Mouse (Mus musculus) forebrain, embryonic 16.5 days (tissue): ENCODE measurements around the gene Cbfa2t2. TPM values are rescaled to one million over a fixed set of nuclear protein-coding genes. Genes with fewer than 3 reads are reported as not detected.

Experiments
- ATAC-seq: fragments of 200-750 bp; cut with Nextera tagmentation; 2 replicates; pipeline ENCODE4 v1.8.0; 2017; ENCODE audit warnings: mild to moderate bottlenecking, moderate library complexity
- H3K27ac ChIP-seq: fragments of 300-500 bp; sonication (generic); 2 replicates; pipeline ENCODE4 v1.5.1; 2014; ENCODE audit warnings: low read length, control low read depth
- H3K27me3 ChIP-seq: fragments of 300-500 bp; sonication (generic); replicated peaks from 2 replicates; pipeline ENCODE4 v1.6.1; 2014; ENCODE audit warnings: low read length; ENCODE audit not compliant: control insufficient read depth, insufficient read depth
- H3K36me3 ChIP-seq: fragments of 300-500 bp; sonication (generic); 2 replicates; pipeline ENCODE4 v1.6.1; 2014; ENCODE audit not compliant: control insufficient read depth, insufficient read depth
- H3K4me1 ChIP-seq: fragments of 300-500 bp; sonication (generic); replicated peaks from 2 replicates; pipeline ENCODE4 v1.6.1; 2014; ENCODE audit warnings: low read length; ENCODE audit not compliant: control insufficient read depth, insufficient read depth
- H3K4me2 ChIP-seq: fragments of 300-500 bp; sonication (generic); 2 replicates; pipeline ENCODE4 v1.6.1; 2014; ENCODE audit warnings: mild to moderate bottlenecking, low read length, control low read depth
- H3K4me3 ChIP-seq: fragments of 300-500 bp; sonication (generic); replicated peaks from 2 replicates; pipeline ENCODE4 v1.5.1; 2014; ENCODE audit warnings: mild to moderate bottlenecking, low read length, control low read depth
- H3K9ac ChIP-seq: fragments of 300-500 bp; sonication (generic); replicated peaks from 2 replicates; pipeline ENCODE4 v1.6.1; 2014; ENCODE audit warnings: low read depth, low read length, control low read depth
- H3K9me3 ChIP-seq: fragments of 300-500 bp; sonication (generic); 2 replicates; pipeline ENCODE4 v1.6.1; 2016; ENCODE audit warnings: low read length; ENCODE audit not compliant: control insufficient read depth
- WGBS: fragments of 180-500 bp; shearing (Covaris S2); extraction: QIAGEN DNeasy Blood & Tissue Kit; methylation state at CpG from one replicate; pipeline ENCODE4 v1.1.7; 2014; 5-methylcytosine and 5-hydroxymethylcytosine counted together
- polyA plus RNA-seq: library from polyadenylated mRNA; unstranded; fragments of >200 nt; fragmentation: Nextera tagmentation; extraction: Ambion mirVana; gene quantifications from 2 replicates; pipeline ENCODE4 v1.2.1, GENCODE M21; 2015

Cbfa2t2 gene
- polyA plus RNA-seq, 1 experiment from 2014 or later, result 73.3 TPM

DNA sequence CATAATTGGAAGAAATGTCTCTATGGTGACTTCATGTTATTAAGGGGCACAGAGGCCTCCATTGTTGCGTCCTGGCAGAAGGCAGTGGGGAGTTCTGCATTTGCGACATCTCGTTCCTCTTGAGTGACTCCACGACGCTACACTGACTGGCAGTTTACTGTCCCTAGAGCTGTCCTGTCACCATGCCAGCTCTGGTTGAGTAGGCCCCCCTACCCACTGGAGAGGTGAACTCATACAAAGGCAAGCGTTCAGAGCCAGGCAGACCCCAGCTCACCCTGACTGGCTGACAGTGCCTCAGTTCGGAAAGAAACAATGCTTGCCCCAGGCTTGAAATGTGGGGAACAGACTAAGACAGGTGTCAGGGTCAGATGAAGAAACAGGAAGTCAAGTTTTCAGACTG lies 138.0 kb downstream of the Cbfa2t2 start:
- 34% methylated on average over 7 of the region's 7 CpGs for WGBS
- Histone ChIP-seq H3K27me3 (no peaks in the 10 kb centered on the region), H3K4me3 (no peak overlapping the region), H3K4me2 (no peak overlapping the region), H3K9ac (no peak overlapping the region), H3K36me3 (no peaks in the 10 kb centered on the region), H3K4me1 (peaks cover 16% of the 10 kb centered on the region), H3K9me3 (no peaks in the 10 kb centered on the region), H3K27ac (no peak overlapping the region)
- ATAC-seq, result no peak

GRCm38 (mm10) chr2:154576876-154577743 lies 140.8 kb downstream of the Cbfa2t2 start:
- Histone ChIP-seq H3K27me3 (no peaks in the 10 kb centered on the region), H3K9ac (no peak overlapping the region), H3K4me1 (peaks cover 11% of the 10 kb centered on the region), H3K4me3 (no peak overlapping the region), H3K9me3 (no peaks in the 10 kb centered on the region), H3K27ac (no peak overlapping the region), H3K36me3 (no peaks in the 10 kb centered on the region), H3K4me2 (no peak overlapping the region)
- WGBS, result 24% methylated on average over 12 of the region's 12 CpGs
- no peak for ATAC-seq

- Histone ChIP-seq H3K9ac (no peak overlapping the region), H3K4me3 (no peak overlapping the region), H3K27ac (no peak overlapping the region), H3K27me3 (no peaks in the 10 kb centered on the region), H3K9me3 (no peaks in the 10 kb centered on the region), H3K4me2 (no peak overlapping the region), H3K36me3 (no peaks in the 10 kb centered on the region), H3K4me1 (peaks cover 11% of the 10 kb centered on the region)
- WGBS, result 78% methylated on average over 6 of the region's 6 CpGs
- no peak for ATAC-seq
These were observed 141.4 kb downstream of the Cbfa2t2 start for GRCm38 (mm10) chr2:154577744-154578067.

DNA sequence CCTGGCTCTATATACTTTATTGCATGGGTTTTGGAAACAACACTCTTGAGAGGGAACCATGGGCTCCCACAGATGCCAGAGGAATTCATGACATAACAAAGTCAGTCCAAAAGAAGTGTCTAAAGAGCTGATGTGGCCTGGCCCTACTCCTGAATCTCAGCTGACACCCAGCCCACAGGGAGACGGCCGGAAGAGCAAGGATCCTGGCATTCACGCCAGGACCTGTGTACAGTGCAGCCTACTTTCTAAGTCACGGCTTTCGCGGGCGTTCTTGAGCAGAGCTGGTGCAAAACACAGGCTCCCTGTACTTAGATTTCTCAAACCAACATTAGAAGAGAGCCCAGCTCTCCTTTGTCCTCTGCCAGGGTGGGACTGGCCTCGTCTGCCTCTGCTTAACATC lies 144.3 kb downstream of the Cbfa2t2 start:
- Histone ChIP-seq H3K9ac (no peak overlapping the region), H3K9me3 (no peaks in the 10 kb centered on the region), H3K27me3 (no peaks in the 10 kb centered on the region), H3K4me2 (no peak overlapping the region), H3K27ac (no peak overlapping the region), H3K4me1 (peaks cover 38% of the 10 kb centered on the region), H3K4me3 (no peak overlapping the region), H3K36me3 (no peaks in the 10 kb centered on the region)
- ATAC-seq, result no peak
- 75% methylated on average over 8 of the region's 8 CpGs for WGBS

DNA sequence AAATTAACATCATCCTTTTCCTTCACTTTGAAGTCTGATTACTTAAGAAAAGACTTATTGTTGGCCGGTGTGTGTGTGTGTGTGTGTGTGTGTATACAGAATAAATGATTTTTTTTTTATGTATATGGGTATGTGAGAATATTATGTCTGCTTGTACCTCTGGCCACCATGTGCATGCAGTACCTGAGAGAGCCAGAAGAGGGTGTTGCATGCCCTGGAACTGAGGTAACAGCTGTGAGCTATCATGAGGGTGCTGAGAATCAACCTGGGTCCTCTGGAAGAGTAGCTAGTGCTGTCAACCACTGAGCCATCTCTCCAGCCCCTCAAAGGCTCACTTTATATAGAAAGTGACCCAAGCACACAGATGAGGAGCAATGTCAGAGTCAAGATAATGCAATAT lies 145.1 kb downstream of the Cbfa2t2 start:
- no peak for ATAC-seq
- Histone ChIP-seq H3K9ac (no peak overlapping the region), H3K9me3 (no peaks in the 10 kb centered on the region), H3K4me3 (no peak overlapping the region), H3K4me2 (no peak overlapping the region), H3K27me3 (no peaks in the 10 kb centered on the region), H3K36me3 (no peaks in the 10 kb centered on the region), H3K27ac (no peak overlapping the region), H3K4me1 (peaks cover 43% of the 10 kb centered on the region)
- WGBS, result 91% methylated on average over 1 of the region's 1 CpGs

DNA sequence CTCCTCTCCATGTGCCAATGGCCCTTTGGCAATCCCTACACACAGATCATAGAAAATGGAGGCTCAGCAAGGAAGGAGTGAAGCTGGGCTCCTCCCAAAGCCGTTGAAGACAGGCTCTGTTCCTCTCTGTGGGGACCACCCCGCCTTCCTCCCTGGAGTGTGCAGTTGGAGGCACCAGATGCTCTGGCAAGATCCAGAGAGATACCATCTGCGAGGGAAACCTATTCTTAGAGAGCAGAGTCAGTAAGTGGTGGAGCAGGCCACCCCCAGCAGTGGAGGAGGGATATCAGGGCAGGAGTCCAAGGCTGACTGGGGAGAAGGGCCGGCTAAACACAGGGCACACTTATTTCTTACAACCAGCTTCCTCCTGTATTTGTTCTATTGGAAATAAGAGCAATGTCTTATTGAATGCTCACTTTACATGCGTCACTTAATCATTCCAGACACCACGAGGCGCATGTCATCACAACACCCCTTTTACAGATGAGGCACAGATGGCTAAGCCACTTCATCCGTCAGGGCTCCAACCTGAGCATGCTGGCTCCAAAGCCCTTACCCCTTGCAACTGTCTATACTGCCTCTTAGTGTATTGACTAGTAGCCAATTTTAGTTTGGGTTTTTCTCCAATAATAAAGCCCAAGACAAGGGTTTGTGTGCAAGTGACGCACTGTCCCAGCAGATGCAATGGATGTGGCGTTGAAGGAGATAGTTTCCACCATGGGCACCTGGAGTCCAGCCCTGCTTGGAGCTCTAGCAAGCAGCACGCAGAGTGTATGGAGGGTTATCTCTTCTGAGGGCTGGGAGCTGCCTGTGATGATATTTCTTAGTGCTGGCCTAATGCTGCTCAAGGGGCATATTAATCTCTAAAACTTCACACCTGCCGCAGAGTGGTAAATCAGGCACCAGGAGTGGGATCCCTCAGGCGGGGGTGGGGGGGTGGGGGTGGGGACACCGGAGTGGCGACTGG lies 147.9 kb downstream of the Cbfa2t2 start:
- Histone ChIP-seq H3K4me2 (peak overlapping the region; percentile 24; the same call in 1 of the 2 replicates), H3K27me3 (no peaks in the 10 kb centered on the region), H3K27ac (peak overlapping the region; percentile 85), H3K9ac (no peak overlapping the region), H3K4me3 (no peak overlapping the region), H3K9me3 (no peaks in the 10 kb centered on the region), H3K4me1 (peaks cover 32% of the 10 kb centered on the region), H3K36me3 (no peaks in the 10 kb centered on the region)
- WGBS, result 41% methylated on average over 15 of the region's 15 CpGs
- peak; percentile 96 for ATAC-seq

DNA sequence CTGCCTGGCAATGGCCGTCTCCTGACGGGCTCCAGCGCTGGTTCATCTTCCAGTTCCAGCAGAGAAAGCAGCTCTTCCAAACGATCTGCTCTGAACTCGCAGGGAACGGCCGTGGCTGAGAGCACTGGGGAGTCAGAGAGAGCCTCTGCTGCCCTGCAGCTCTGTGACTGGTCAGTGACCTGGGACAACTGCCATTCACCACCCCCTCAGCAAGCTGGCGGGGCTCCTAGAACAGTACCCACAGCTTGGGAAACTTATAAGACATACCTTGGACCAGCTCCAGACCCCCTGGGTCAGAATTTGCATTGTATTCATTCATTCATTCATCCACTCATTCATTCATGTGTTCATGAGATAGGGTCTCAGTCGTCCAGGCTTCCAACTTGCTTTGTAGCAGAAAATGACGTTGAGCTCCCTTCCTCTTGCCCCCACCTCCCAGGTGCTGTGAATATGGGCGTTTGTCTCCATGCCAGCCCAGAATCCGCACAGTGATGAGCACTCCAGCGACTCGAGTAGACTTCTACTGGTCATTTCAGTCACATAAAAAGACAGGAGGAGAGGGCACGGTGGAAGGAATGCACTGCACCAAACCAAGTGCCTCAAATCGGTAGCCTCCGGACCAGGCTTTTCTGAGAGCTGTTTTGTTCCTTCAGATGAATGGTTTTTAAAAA lies 148.8 kb downstream of the Cbfa2t2 start:
- Histone ChIP-seq H3K9ac (no peak overlapping the region), H3K4me1 (peaks cover 32% of the 10 kb centered on the region), H3K36me3 (no peaks in the 10 kb centered on the region), H3K4me2 (no peak overlapping the region), H3K9me3 (no peaks in the 10 kb centered on the region), H3K27me3 (no peaks in the 10 kb centered on the region), H3K27ac (peak overlapping the region; percentile 85), H3K4me3 (no peak overlapping the region)
- no peak for ATAC-seq
- WGBS, result 42% methylated on average over 17 of the region's 17 CpGs

DNA sequence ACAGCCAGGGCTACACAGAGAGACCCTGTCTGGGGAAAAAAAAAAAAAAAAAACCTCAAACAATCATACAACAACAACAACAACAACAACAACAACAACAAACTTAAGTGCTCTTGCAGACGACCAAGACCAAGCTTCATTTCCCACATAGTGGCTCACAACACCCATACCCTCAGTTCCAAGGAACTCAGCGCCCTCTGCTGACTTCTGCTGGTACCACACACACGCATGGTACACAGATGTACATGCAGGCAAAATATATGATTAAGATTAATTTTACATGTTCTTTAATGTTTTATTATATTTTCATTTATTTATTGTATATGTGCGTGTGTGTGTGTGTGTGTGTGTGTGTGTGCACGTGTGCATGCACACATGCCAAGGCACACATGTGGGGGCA lies 150.1 kb downstream of the Cbfa2t2 start:
- Histone ChIP-seq H3K4me3 (no peak overlapping the region), H3K27ac (no peak overlapping the region), H3K27me3 (no peaks in the 10 kb centered on the region), H3K4me1 (peaks cover 32% of the 10 kb centered on the region), H3K9ac (no peak overlapping the region), H3K9me3 (no peaks in the 10 kb centered on the region), H3K36me3 (no peaks in the 10 kb centered on the region), H3K4me2 (no peak overlapping the region)
- 82% methylated on average over 5 of the region's 5 CpGs for WGBS
- ATAC-seq, result no peak
